Mouse (Mus musculus): ENCODE measurements around the gene Odf3b.

Gene Odf3b

DNA sequence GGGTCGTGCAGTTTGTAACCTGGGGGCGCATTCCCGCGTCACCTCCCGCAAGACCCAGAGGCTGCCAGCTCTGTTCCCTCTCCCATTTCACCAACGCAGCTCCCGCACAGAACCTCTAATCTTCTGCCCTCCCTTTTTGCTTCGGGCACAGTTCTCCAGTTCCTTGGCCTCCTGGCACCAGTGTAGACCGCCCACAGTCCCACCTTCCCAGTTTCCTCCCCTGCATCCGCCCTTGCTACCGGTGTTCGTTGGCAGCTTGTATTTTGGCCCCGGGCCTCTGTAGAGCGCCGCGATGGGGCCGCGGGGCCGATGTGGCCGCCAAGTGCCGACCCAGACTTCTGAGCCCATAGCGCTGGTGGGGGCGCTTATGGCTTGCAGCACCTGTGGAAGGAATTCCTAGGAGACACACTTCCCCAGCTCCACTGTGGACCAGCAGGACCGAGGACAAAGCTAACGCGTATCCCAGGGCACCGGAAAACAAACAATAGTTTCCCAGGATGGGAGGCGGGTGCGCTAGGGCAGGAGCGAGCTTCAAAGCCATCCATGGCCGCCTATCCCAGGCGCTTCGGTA lies at the start of gene Odf3b:
TSS of gene Odf3b (minus strand) at position 452 of the 571 bp plus-strand sequence.
- DNase-seq (ENCODE audit: low spot score in 2 of 2): no peak

DNA sequence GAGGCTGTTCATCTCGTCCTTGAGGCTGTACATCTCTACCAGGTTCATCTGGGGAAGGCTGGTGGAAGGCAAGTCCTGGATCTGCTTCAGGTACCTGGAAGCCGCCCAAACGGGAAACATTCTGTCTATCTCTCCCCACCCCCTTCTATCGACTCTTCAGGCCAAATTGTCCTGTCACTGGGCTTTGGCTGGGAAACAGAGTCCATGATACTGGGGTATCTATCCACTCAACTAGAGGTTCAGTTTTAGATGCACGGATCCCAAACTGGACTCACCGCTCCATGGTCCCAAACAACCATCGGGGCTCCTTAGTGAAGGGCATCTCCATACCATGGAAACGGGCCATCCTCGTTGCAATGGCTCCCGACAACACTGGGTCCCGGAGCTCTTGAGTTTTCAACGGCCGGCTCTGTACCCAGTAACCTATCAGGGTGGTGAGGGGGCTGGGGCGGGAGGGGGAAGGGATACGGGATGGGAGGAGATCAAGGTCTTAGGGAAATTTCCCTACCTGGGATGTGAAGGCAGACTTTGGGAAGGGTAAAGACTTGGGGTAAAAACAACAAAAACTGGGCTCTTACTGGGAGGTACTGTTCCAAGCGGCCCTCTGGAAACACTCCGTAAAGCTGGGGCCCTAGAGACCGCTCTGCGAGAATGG lies 49.2 kb upstream of the Odf3b start:
- no peak for DNase-seq (ENCODE audit: low spot score in 2 of 2)

GRCm38 (mm10) chr15:89426716-89427115 lies 47.6 kb upstream of the Odf3b start:
- DNase-seq (ENCODE audit: low spot score in 2 of 2): no peak

DNA sequence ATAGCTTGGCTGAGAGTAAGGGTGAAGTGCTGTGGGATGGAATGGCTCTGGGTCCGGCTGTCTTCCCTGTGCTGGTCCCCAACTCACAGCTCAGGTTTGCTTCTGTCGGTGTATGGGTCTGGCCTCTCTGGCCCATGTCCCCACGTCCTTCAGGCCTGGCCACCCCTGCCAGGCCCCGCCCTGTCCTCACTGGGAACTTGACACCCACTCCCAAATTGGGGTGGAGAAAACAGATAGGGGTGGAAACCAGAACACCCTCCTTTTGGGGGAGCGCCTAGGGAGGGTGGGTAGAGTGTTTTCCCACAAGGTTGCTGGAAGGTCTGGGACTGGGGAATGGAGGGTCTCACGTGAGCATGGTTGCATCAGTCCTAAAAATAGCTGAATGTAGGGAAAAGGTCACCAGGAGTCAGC lies 46.6 kb upstream of the Odf3b start, which contains the start of gene Cpt1b:
TSS of gene Cpt1b (minus strand) at position 153 of the 411 bp plus-strand sequence.
- DNase-seq (ENCODE audit: low spot score in 2 of 2): no peak

- no peak for DNase-seq (ENCODE audit: low spot score in 2 of 2)
Observed at GRCm38 (mm10) chr15:89424621-89425020, 45.5 kb upstream of the Odf3b start.

GRCm38 (mm10) chr15:89421938-89422337 lies 42.9 kb upstream of the Odf3b start:
- DNase-seq (ENCODE audit: low spot score in 2 of 2): no peak

- DNase-seq (ENCODE audit: low spot score in 2 of 2): no peak
Observed at GRCm38 (mm10) chr15:89415282-89415681, 36.2 kb upstream of the Odf3b start.

DNA sequence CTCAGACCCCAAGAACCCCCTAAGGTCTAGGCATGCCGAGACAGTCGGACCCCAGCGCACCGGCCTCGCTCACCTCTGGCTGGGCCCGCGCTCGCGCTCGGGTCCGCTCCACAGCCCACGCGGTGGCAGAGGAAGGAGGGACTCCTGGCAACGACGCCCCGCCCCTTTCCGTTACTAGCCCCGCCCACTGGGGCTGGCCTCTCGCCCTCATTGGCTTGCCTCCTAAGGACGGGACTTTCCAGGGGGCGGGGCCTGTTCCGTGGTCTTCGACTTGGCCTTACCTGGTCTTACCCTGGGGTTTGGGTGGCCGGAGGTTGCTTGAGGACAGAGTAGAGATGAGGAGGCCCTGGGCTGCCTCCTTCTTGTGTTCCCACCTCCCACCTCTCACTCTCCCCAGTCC lies 31.0 kb upstream of the Odf3b start, which contains the start of gene Syce3:
TSS of gene Syce3 (minus strand) at position 386 of the 400 bp plus-strand sequence.
- no peak for DNase-seq (ENCODE audit: low spot score in 2 of 2)

GRCm38 (mm10) chr15:89406691-89407090 lies 27.6 kb upstream of the Odf3b start:
- DNase-seq (ENCODE audit: low spot score in 2 of 2): no peak

DNA sequence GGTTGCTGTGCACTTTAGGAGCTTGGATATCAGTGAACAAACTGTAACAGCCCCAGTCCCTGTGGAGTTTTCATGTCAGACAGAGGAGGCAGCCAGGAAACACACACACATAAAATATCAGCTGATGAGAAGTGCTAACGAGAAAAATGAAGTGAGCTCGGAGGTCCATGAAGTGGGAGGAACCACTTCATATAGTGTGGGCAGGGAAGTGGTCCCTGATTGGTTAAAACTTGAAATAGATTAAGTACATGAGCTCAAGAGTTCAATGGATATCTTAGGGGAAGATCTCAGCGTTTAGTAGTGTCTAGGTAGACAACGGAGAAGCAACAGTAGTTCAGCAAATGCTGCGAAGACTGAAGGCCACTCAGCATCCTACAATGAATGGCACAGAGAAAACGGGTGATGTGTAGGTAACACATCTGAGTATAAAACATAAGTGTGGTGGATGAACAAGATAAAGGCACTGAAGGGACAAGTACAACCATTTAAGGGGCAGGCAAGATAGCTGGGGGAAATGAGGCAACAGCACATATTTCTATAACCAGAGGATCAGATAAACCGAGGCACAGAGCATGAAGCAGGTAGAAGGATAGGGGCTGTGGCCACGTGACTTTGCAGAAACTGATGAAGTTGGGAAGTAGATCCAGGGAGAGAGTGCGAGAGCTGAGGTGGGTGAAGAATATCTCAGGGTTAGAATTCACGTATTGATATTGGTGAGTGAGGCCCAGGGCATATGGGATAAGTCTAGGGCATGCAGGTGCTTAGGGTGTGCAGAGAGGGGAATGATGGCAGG lies 25.9 kb upstream of the Odf3b start:
- no peak for DNase-seq (ENCODE audit: low spot score in 2 of 2)

DNA sequence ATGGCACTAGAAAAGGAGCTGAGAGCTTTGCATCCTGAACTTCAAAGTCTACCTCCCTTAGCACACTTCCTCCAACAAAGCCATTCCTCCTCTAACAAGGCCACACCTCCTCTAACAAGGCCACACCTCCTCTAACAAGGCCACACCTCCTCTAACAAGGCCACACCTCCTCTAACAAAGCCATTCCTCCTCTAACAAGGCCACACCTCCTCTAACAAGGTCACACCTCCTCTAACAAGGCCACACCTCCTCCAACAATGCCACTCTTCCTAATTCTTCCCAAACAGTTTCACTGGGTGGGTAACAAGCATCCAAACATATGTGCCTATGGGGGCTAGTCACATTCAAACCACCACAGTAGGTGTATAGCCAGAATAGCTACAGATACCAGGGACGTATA lies 23.4 kb upstream of the Odf3b start:
- DNase-seq (ENCODE audit: low spot score in 2 of 2): no peak

DNA sequence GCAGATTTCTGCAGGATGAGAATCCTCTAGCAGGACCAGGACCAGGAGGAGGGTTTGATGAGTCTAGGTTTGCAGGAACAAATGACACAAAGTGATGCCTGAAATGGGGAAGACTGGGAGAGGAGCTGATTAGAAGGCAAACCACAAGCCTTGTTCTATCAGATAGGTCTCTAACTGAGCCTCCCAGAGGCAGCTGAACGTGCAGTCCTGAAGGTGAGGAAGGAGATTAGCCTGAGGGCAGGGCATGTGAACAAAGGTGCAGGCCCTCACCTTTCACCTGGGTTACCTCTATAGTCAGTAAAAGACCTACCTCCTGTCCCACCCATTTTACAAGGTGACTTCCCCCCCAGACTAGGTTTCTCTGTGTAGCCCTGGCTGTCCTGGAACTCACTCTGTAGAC lies 20.6 kb upstream of the Odf3b start:
- DNase-seq (ENCODE audit: low spot score in 2 of 2): no peak

DNA sequence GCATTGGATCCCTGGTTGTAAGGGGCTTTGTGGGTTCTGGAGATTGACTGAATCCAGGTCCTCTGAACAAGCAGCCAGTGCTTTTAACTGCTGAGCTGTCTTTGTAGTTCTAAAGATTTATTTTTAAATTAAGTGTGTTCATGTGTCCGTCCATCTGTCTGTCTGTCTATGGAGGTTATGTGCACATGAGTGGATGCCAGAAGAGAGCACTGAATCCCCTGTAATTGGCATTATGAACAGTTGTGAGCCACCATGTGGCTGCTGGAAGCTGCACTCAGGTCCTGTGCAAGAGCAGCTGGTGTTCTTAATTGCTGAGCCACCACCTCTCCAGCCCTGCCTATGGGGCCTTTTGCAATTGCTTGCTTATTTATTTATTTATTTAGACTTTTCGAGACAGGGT lies 19.1 kb upstream of the Odf3b start:
- no peak for DNase-seq (ENCODE audit: low spot score in 2 of 2)

DNA sequence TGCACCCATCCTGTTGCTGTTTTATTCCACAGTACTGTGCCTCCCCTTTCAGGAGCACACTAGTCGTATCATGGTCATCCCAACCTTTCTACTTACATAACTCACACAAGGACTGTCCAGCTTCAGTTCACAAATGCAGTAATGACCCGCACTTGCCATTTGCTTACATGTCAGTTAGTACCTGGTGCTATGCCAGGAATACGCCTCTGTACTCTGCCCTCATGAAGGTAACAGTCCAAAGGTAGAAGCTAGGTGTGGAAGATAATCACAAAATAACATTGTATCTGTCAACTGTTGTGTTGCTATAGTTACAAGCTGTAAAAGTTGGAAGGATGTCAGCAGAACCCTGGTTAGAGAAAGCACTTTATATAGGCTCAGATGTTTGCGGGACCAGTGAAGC lies 17.8 kb upstream of the Odf3b start:
- no peak for DNase-seq (ENCODE audit: low spot score in 2 of 2)

DNA sequence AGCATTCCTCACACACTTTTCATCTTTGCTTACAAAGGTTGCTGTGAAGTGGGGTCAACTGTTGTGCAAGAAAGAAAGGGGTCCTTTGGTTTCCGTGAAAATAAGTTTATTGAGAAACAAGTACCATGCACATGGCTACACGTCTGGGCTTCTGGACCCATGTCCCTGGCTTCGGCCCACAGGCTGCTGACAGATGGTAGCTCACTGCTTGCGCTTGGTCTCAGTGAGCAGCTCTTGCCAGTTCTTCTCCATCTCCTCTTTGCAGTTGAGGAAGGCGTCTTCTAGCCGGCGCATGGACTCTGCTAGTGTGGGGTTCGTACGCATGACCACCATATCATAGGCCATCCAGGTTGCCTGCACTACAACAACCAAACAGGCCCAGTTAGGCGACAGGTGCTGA lies 11.0 kb upstream of the Odf3b start:
- no peak for DNase-seq (ENCODE audit: low spot score in 2 of 2)

- DNase-seq (ENCODE audit: low spot score in 2 of 2): no peak
Observed at GRCm38 (mm10) chr15:89387127-89387526, 8.0 kb upstream of the Odf3b start.

DNA sequence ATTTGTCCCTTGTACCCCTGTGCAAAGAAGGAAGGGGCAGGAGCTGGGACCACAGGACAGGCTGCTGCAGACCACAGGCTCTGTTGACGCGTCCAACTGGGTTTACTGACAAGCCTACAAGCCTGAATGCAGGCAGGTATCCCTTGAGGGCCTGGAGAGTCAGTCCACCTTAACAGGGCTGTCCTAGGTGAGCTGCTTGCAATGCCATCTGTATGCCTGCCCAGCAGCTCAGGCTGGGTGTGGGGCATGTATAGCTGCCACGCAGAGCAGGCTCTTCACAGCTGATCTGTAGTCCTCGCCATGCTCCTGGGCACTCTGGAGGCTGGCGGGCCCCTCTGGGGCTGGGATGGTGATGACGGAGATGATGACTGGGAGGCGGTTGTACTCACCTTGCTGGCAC lies 5.5 kb upstream of the Odf3b start, which contains the start of gene Klhdc7b:
TSS of gene Klhdc7b (plus strand) at position 301 of the 400 bp plus-strand sequence.
- DNase-seq (ENCODE audit: low spot score in 2 of 2): no peak

DNA sequence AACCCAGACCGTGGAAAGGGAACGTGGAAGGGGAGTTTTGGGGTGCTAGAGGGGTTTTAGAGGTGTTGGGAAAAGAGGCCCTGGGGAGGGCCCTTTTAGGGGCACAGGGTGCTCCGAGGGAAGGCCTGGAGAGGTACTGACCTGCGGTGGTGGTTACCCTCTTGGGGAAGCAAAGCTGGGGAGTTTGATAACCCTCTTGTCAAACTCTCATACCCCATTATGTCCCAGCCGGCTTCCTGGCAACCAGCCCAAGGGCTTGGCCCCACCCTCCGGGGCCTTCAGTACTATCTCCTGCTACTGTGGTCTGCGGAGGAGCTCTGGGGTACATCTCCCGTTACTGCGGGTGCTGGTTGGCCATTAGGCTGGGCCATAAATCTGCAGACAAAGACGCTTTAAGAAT lies 347 bp upstream of the Odf3b start:
- DNase-seq (ENCODE audit: low spot score in 2 of 2): no peak

- DNase-seq (ENCODE audit: low spot score in 2 of 2): no peak
Observed at GRCm38 (mm10) chr15:89377938-89378828, 899 bp downstream of the Odf3b start.

DNA sequence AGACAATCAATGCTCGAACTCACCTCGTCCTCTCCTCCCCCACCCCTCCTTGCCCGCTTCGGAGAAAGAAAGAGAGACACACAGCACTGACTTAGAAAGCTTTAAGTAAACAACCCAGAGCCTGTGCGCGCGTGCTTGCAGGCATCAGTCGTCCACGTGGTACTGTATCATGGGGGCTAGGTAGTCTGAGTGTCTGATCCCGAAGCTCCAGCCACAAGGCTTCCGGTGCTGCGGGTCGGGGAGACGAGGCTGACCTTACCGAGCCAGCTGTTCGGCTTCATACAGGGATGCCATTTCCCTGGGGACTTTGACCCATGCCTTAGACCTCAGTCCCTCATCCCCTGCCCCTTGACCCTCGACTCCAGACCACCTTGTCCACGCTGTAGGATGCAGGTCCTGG lies 1.7 kb downstream of the Odf3b start:
- DNase-seq (ENCODE audit: low spot score in 2 of 2): no peak

- no peak for DNase-seq (ENCODE audit: low spot score in 2 of 2)
Observed at GRCm38 (mm10) chr15:89376957-89377356, 2.1 kb downstream of the Odf3b start, which contains the start of gene Tymp. TSS of gene Tymp (minus strand) at chr15:89377039.

DNA sequence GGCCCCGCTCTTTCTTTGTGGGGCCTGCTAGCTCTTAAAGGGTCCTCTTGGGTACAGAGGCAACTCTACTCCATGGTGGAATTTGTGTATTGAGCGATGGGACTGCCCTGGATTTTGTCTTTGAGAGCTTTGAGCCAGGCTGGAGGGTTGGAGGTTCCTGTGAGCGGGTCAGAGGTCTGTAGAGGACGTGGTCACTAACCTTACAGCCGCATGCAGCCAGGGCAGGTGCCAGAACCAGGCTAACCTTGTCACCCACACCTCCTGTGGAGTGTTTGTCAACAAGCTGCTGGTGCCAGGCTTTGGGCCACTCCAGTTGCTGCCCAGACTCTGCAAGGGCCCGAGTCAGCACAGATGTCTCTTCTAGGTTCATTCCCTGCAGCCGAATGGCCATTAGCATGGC lies 3.0 kb downstream of the Odf3b start:
- no peak for DNase-seq (ENCODE audit: low spot score in 2 of 2)
